Mouse (Mus musculus) hindbrain, embryonic 11.5 days (tissue): ENCODE results near the gene Nelfe. TPM values are rescaled to one million over a fixed set of nuclear protein-coding genes. Genes with fewer than 3 reads are reported as not detected.

Source experiments
- ATAC-seq: fragments of 200-750 bp; cut with Nextera tagmentation; 2 replicates; pipeline ENCODE4 v1.8.0; 2017; ENCODE audit warnings: mild to moderate bottlenecking, moderate TSS enrichment, moderate library complexity; ENCODE audit not compliant: low FRiP score
- DNase-seq: peaks from one replicate; pipeline ENCODE4 v3.0.0-alpha.2; 2015; ENCODE audit warnings: low spot score
- H3K27ac ChIP-seq: fragments of 300-500 bp; sonication (generic); 2 replicates; pipeline ENCODE4 v1.5.1; 2014; ENCODE audit warnings: mild to moderate bottlenecking, low read depth, low read length
- H3K27me3 ChIP-seq: fragments of 300-500 bp; sonication (generic); 2 replicates; pipeline ENCODE4 v1.6.1; 2014; ENCODE audit warnings: mild to moderate bottlenecking, low read length, moderate library complexity, mixed read lengths; ENCODE audit not compliant: control insufficient read depth, insufficient read depth
- H3K36me3 ChIP-seq: fragments of 300-500 bp; sonication (generic); 2 replicates; pipeline ENCODE4 v1.6.1; 2014; ENCODE audit warnings: mild to moderate bottlenecking, low read length, moderate library complexity, mixed read lengths; ENCODE audit not compliant: control insufficient read depth, insufficient read depth
- H3K4me1 ChIP-seq: fragments of 300-500 bp; sonication (generic); replicated peaks from 2 replicates; pipeline ENCODE4 v1.6.1; 2014; ENCODE audit warnings: low read length, mixed read lengths; ENCODE audit not compliant: control insufficient read depth, insufficient read depth
- H3K4me2 ChIP-seq: fragments of 300-500 bp; sonication (generic); replicated peaks from 2 replicates; pipeline ENCODE4 v1.6.1; 2014; ENCODE audit warnings: mild to moderate bottlenecking, low read depth, low read length
- H3K4me3 ChIP-seq: fragments of 300-500 bp; sonication (generic); 2 replicates; pipeline ENCODE4 v1.5.1; 2014; ENCODE audit warnings: low read depth, low read length
- H3K9ac ChIP-seq: fragments of 300-500 bp; sonication (generic); 2 replicates; pipeline ENCODE4 v1.6.1; 2014; ENCODE audit warnings: low read depth, low read length
- H3K9me3 ChIP-seq: fragments of 300-500 bp; sonication (generic); 2 replicates; pipeline ENCODE4 v1.6.1; 2016; ENCODE audit warnings: low read length; ENCODE audit not compliant: control insufficient read depth
- WGBS: fragments of 180-500 bp; shearing (Covaris S2); extraction: QIAGEN DNeasy Blood & Tissue Kit; methylation state at CpG from one replicate; pipeline ENCODE4 v1.1.7; 2014; 5-methylcytosine and 5-hydroxymethylcytosine counted together
- polyA plus RNA-seq: library from polyadenylated mRNA; unstranded; fragments of >200 nt; fragmentation: Nextera tagmentation; extraction: Ambion mirVana; gene quantifications from 2 replicates; pipeline ENCODE4 v1.2.1, GENCODE M21; 2014

The Nelfe gene
- polyA plus RNA-seq, 1 experiment from 2014 or later = 138 TPM

DNA sequence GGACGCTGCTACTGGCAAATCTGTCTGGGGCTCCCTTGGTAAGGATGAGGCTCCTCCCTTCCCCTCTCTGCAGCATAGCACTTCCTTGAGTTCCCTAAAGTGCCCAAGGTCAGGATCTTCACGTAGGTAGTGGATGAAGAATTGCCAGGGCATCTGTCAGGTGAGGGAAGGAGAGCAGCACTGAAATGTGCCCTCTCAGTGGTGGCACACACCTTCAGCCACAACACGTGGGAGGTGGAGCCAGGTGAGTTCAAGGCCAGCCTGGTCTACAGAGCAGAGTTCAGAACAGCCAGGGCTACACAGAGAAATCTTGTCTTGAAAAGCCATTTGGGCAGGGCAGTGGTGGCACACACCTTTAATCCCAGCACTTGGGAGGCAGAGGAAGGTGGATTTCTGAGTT, 4.6 kb downstream of the Nelfe start:
- peaks cover 5% of the 10 kb centered on the region; the same call in 1 of the 2 replicates for H3K4me1 ChIP-seq
- 93% methylated on average over 3 of the region's 3 CpGs for WGBS
- no peak overlapping the region for H3K27ac ChIP-seq
- no peaks in the 10 kb centered on the region for H3K27me3 ChIP-seq
- ATAC-seq = no peak
- H3K9me3 ChIP-seq = no peaks in the 10 kb centered on the region
- no peak for DNase-seq
- H3K4me2 ChIP-seq = no peak overlapping the region
- H3K4me3 ChIP-seq = no peak overlapping the region
- H3K9ac ChIP-seq = no peak overlapping the region
- H3K36me3 ChIP-seq = 0 out of 2 replicates have a peak, but pooled peaks cover 2% of the 10 kb centered on the region

DNA sequence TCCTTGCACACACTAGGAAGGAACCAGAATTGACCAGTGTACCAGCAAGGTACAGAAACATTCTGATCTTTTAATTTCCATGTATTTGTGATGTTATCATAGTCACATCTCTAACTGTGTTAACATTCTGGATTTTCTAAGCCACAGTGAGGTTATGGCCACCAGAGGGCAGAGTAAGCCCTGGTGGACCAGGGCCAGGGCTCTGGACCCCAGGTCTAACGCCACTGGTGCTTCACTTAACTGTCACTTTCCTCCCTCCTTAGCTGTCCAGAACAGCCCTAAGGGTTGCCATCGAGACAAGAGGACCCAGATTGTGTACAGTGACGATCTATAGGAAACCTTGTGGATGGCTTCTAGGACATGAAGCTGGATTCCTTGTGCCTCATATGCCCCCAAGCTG, 5.6 kb downstream of the Nelfe start:
- Histone ChIP-seq H3K27ac (no peak overlapping the region), H3K4me3 (no peak overlapping the region), H3K9ac (no peak overlapping the region), H3K27me3 (no peaks in the 10 kb centered on the region), H3K9me3 (no peaks in the 10 kb centered on the region), H3K4me1 (peaks cover 5% of the 10 kb centered on the region; the same call in 1 of the 2 replicates), H3K4me2 (no peak overlapping the region), H3K36me3 (0 out of 2 replicates have a peak, but pooled peaks cover 2% of the 10 kb centered on the region)
- peak; percentile 72 for DNase-seq
- no peak for ATAC-seq
- WGBS = 43% methylated on average over 3 of the region's 3 CpGs

DNA sequence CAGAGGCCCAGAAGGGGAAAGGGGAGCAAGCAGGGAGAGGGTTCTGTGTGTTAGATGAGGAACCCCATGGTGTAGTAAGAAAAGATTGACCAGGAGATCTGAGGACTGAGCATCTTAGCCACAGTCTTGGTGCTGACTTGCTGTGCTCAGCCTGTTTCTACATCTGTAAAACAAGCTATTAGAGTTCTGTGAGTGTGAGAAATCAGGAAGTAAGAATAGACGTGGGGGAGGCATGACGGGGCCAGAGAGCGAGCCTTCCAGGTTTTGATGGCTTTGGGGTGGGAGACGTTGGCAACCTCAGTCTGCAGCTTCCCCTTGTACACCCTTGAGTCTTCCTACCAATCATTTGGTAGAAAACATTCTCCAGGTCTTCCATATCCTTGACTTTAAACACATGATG, 8.5 kb downstream of the Nelfe start:
- 0 out of 2 replicates have a peak, but pooled peaks cover 2% of the 10 kb centered on the region for H3K36me3 ChIP-seq
- no peaks in the 10 kb centered on the region for H3K4me1 ChIP-seq
- no peak overlapping the region for H3K4me2 ChIP-seq
- H3K27me3 ChIP-seq = no peaks in the 10 kb centered on the region
- WGBS = 87% methylated on average over 4 of the region's 4 CpGs
- no peak for ATAC-seq
- H3K4me3 ChIP-seq = no peak overlapping the region
- no peak overlapping the region for H3K9ac ChIP-seq
- no peak overlapping the region for H3K27ac ChIP-seq
- no peak for DNase-seq
- no peaks in the 10 kb centered on the region for H3K9me3 ChIP-seq

DNA sequence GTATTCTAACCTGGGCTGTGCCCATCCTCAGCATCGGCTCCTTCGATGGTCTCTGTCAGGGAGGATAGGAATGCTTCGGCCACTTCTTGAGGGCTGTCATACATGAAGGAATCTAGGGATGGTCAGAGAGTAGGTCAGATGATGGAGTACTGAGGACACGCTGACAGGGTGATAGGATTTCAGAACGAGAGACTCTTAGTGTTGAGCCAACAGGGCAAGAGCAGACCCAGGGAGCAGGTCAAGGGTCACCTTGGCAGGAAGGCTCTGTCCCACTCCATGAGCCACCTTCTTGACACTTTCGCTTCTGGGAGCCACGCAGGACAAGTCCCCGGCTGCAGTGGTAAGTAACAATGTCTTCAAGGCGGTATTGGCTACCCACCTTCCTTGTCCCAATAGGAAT, 10.3 kb downstream of the Nelfe start:
- WGBS = 91% methylated on average over 9 of the region's 9 CpGs
- H3K9ac ChIP-seq = no peak overlapping the region
- H3K4me1 ChIP-seq = no peaks in the 10 kb centered on the region
- no peak overlapping the region for H3K4me3 ChIP-seq
- H3K9me3 ChIP-seq = no peaks in the 10 kb centered on the region
- H3K27me3 ChIP-seq = no peaks in the 10 kb centered on the region
- H3K4me2 ChIP-seq = no peak overlapping the region
- DNase-seq = no peak
- no peak for ATAC-seq
- H3K36me3 ChIP-seq = 0 out of 2 replicates have a peak, but pooled peaks cover 2% of the 10 kb centered on the region
- H3K27ac ChIP-seq = no peak overlapping the region

DNA sequence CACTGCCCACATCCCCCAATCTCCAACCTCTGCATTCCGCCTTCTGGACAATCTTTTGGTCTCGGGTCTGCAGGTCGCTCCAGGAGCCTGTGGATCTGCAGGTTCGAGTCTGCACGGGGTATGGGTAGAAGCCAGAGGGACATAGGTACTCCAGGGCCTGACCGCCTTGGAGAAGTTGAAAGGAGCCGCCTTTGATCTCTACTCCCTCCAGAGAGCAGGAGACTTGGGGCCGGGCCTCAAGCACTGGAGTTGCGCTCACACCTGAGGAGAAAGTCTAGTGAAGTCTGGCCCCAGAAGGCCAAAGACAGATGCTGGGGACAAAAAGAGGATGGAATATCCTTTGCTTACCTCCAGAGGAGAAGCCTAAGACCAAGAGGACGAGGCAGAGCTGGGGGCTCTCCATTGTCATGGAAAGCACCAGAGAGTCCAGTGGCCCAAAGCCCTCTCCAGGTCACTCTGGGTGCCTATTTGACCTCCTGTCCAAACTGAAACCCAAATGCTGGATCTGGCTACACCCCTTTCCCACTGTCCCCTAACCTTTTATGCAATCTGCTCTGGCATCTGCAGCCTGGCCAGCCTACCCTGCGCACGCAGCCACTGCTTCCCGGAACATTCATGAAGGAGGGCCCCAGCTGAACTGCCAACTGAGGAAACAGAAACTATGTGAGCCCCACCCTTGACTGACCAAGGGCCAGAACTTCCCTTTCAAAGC, 11.7 kb downstream of the Nelfe start:
- no peak overlapping the region for H3K9ac ChIP-seq
- no peak for ATAC-seq
- no peaks in the 10 kb centered on the region for H3K9me3 ChIP-seq
- no peak for DNase-seq
- no peak overlapping the region for H3K4me3 ChIP-seq
- H3K36me3 ChIP-seq = no peaks in the 10 kb centered on the region
- H3K27me3 ChIP-seq = no peaks in the 10 kb centered on the region
- H3K4me2 ChIP-seq = no peak overlapping the region
- WGBS = 74% methylated on average over 13 of the region's 13 CpGs
- no peak overlapping the region for H3K27ac ChIP-seq
- H3K4me1 ChIP-seq = no peaks in the 10 kb centered on the region

DNA sequence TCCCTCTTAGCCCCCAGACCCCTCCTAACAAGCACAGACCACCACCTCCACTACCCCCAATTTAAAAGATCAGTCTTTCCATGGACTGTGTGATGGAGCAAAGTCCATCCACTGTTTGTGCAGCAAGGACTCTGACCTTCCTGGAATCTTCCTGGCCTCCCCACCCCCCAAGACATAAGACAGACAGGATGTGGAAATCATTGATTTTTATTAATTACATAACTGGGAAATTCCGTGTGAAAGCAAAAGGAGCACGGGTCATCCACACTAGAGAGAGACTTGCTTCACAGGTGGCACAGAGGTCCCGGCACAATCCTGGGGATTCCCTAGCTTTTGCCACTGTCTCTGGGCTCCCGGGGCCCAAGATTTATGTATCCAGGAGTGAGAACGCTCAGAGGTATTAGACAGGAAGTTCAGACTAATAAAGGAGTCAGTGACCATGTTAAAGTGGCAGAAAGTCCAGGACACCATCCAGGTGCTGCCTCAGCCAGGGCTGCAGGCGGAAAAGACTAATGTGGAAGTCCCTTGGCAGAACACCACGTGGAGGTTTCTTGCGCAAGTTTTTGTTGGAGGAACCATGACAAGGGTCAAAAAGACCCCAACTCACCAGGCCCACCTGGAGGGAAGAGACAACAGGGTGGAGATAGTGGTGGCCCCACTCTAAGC, 12.4 kb downstream of the Nelfe start, which contains the start of gene Cfb:
Cfb (minus strand) TSS at position 103 of the 666 bp plus-strand sequence.
- Histone ChIP-seq H3K9ac (no peak within 1 kb of the TSS), H3K9me3 (no peaks in the 10 kb centered on the region), H3K27ac (no peak within 1 kb of the TSS), H3K4me3 (no peak within 1 kb of the TSS), H3K4me2 (no peak within 1 kb of the TSS), H3K36me3 (no peaks in the 10 kb centered on the region), H3K4me1 (no peaks in the 10 kb centered on the region), H3K27me3 (no peaks in the 10 kb centered on the region)
- ATAC-seq (no peak), DNase-seq (no peak)
- 73% methylated on average over 8 of the region's 8 CpGs for WGBS

DNA sequence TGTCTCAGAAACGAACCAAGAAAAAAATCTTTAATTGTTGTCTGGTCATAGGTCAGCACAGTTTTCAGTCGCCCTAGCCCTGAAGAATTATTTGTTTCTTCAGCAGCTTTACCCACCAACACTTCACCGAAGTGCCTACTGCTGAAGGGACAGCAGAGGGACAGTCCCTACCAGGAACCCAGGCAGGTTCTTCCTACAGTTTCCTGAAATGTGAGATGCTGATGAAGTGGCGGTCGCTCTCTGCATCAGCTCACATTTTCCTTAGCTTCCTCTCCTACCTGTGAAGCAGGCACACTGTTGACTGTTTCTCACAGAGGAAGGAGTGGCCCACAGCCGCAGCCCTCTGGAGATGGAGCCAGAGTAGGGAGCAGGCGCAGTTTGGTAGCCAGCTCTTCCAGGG, 15.8 kb downstream of the Nelfe start:
- ATAC-seq (no peak), DNase-seq (no peak)
- Histone ChIP-seq H3K4me2 (no peak overlapping the region), H3K27me3 (no peaks in the 10 kb centered on the region), H3K27ac (no peak overlapping the region), H3K4me1 (no peaks in the 10 kb centered on the region), H3K9ac (no peak overlapping the region), H3K4me3 (no peak overlapping the region), H3K9me3 (no peaks in the 10 kb centered on the region), H3K36me3 (no peaks in the 10 kb centered on the region)
- 68% methylated on average over 7 of the region's 7 CpGs for WGBS

DNA sequence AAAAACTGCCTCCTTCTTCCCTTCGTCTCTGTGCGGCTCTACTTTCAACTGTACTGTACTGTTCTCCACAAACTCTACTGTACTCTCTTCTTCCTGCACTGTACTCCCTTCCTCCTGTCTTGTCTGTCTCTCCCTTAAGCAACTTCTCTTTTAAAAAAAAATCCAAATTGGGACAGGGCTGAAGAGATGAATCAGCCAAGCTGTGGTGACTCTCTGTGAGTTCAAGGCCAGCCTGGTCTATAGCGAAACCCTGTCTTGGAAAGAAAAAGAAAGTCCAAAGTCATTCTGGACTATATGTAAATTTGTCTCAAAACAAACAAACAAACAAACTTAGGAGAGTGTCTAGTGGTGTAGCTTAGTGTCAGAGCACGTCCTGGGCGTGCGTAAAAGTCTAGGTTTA, 24.1 kb downstream of the Nelfe start:
- H3K9ac ChIP-seq = no peak overlapping the region
- no peak overlapping the region for H3K4me3 ChIP-seq
- no peak for DNase-seq
- H3K4me1 ChIP-seq = no peaks in the 10 kb centered on the region
- no peak overlapping the region for H3K4me2 ChIP-seq
- no peaks in the 10 kb centered on the region for H3K36me3 ChIP-seq
- no peaks in the 10 kb centered on the region for H3K27me3 ChIP-seq
- H3K27ac ChIP-seq = no peak overlapping the region
- 92% methylated on average over 6 of the region's 6 CpGs for WGBS
- no peaks in the 10 kb centered on the region for H3K9me3 ChIP-seq
- no peak for ATAC-seq
